Mouse (Mus musculus) myocyte (in vitro differentiated cells): ENCODE measurements around the gene BC051142.
"Not testable (repeated sequence)": the region's sequence is repeated elsewhere in the genome, so short reads cannot be mapped to it uniquely, and the experiment has no call there.

Source experiments
- CEBPB ChIP-seq: IDR thresholded peaks from 2 replicates; pipeline ENCODE4 v1.6.1; 2011; ENCODE audit warnings: mild to moderate bottlenecking, moderate library complexity; ENCODE audit not compliant: poor library complexity, insufficient read depth, severe bottlenecking
- E2F4 ChIP-seq: IDR thresholded peaks from one replicate; pipeline ENCODE4 v1.6.1; 2011; ENCODE audit warnings: mild to moderate bottlenecking, control low read depth, moderate library complexity; ENCODE audit not compliant: insufficient read depth
- MAX ChIP-seq: IDR thresholded peaks from one replicate; pipeline ENCODE4 v1.6.1; 2011; ENCODE audit warnings: low read depth, mild to moderate bottlenecking, control low read depth
- MYOD1 ChIP-seq, 3 experiments: IDR thresholded peaks; one replicate each; pipeline ENCODE4 v1.6.1; 2011; ENCODE audit warnings: control low read depth in 2 of 3, low read depth in 2 of 3, mild to moderate bottlenecking in 2 of 3, moderate library complexity in 1 of 3; ENCODE audit not compliant: insufficient read length in 2 of 3, control insufficient read depth in 1 of 3
- MYOG ChIP-seq, 3 experiments: IDR thresholded peaks; one replicate each; pipeline ENCODE4 v1.6.1; 2011; ENCODE audit warnings: control low read depth in 2 of 3, low read depth in 2 of 3, mild to moderate bottlenecking in 2 of 3; ENCODE audit not compliant: insufficient read length in 2 of 3, control insufficient read depth in 1 of 3, insufficient read depth in 1 of 3
- POLR2A ChIP-seq: IDR thresholded peaks from one replicate; pipeline ENCODE4 v1.6.1; 2011; ENCODE audit warnings: low read depth, mild to moderate bottlenecking, control low read depth, moderate library complexity; ENCODE audit not compliant: insufficient read length
- POLR2AphosphoS2 ChIP-seq: IDR thresholded peaks from one replicate; pipeline ENCODE4 v1.6.1; 2011; ENCODE audit warnings: low read depth, control low read depth; ENCODE audit not compliant: insufficient read length
- USF1 ChIP-seq: IDR thresholded peaks from one replicate; pipeline ENCODE4 v1.6.1; 2011; ENCODE audit warnings: low read depth, mild to moderate bottlenecking, control low read depth, moderate library complexity

DNA sequence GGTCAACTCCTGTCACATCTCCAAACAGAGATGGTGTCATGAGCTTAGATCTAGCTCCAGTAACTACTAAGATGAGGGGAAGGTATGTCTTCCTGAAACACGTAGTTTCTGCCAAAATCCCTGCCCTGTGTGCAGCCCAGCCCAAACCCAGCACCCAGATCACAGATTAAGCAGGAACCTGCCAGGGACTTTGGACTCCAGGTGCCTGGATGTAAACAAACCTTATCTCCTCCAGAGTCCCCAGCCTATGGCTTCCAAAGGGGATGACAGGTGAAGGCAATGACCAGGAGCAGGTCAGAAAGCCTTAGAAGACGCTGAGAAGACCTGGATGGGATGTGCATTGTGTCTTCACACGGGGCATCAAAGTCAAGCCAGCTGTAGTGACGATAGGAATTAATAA is 99.1 kb downstream of the BC051142 start:
- not testable (repeated sequence) for TF ChIP-seq POLR2AphosphoS2; POLR2A; CEBPB; MAX; USF1; MYOD1 (IDR thresholded peaks at IDR 0.05; ENCODE audit: control insufficient read depth in 1 of 3, insufficient read length in 2 of 3, low read depth in 2 of 3); MYOG (IDR thresholded peaks at IDR 0.05; ENCODE audit: control insufficient read depth in 1 of 3, insufficient read depth in 1 of 3, insufficient read length in 2 of 3, low read depth in 2 of 3); E2F4
